Mouse (Mus musculus): ENCODE measurements around the gene Cdk15.

Cdk15 gene

GRCm38 (mm10) chr1:59256751-59257231, at the start of gene Cdk15:
Cdk15 (plus strand) TSS chr1:59256906.
- no peak for DNase-seq

DNA sequence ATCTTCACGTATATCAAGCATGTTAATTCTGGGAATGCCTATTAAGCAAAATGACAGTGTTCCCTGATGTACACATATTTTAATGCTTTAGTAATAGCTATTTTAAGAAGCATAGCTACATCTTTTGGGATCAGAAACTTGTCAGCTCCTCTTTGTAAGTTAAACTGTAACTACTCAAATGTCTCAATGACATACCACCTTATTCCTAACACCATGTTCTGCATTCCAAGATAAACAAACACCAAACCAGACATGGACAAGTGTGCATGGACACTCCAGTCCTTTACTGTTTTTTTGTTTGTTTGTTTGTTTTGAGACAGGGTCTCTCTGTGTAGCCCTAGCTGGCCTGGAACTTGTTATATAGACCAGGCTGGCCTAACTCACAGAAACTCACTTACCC, 48.4 kb upstream of the Cdk15 start:
- DNase-seq: no peak

DNA sequence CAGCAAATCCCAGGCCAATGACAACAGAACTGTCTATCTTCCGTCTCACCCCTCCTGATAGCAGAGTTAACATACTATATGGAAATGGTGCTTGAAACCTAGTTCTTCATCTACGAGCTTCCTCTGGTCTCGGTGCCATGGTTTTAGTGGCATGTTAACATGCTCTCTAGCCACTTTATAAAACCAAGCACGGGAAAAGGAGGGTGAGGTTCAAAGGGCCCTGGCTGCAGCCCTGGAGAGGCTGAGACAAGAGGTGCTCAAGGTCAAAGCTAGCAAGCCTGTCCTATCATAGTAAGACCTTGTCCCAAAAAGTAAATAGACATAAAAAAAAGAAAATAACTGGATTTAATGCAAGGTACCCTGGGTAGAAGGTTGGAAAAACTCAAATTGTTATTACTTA, 45.1 kb upstream of the Cdk15 start:
- DNase-seq: no peak

- no peak for DNase-seq
Measured at GRCm38 (mm10) chr1:59212076-59212779, 44.5 kb upstream of the Cdk15 start.

GRCm38 (mm10) chr1:59212951-59213350, 43.8 kb upstream of the Cdk15 start:
- DNase-seq: no peak

DNA sequence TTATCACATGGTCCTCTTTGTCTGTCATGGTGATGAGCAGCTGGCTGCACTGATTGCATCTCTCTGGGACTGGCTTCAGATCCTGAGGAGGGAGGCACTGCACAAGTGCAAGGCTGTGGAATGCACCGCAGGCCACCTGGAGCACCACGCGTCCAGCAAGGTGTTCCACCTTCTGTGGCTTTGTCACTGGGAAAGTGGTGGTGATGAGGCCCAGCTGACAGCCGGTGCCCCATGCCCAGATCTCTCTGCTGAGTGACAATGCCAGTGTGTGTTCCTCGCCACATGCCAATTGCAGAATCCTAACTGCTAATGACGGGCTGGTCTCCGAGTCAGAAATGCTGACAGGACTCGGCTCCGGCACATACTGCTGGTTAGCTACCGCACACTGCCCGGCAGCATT, 41.3 kb upstream of the Cdk15 start:
- DNase-seq: peak; percentile 96

GRCm38 (mm10) chr1:59220371-59220770, 36.3 kb upstream of the Cdk15 start:
- no peak for DNase-seq

DNA sequence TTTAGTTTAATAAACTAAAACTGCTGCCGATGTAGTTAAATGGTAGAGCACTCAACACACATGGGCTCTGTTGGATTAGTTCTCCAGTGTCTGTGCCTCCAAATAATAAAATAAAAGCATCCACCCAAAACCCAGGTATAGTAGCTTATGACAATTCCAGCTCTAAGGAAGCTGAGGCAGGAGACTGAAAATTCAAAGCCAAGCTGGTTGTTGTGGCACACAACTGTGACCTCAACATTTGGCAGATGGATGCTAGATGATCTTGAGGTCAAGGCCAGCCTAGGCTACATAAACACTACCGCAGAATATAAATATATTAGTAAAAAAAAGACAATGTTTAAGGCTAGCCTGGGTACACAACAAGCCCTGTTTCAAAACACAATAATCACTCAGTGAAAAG, 35.1 kb upstream of the Cdk15 start:
- no peak for DNase-seq

DNA sequence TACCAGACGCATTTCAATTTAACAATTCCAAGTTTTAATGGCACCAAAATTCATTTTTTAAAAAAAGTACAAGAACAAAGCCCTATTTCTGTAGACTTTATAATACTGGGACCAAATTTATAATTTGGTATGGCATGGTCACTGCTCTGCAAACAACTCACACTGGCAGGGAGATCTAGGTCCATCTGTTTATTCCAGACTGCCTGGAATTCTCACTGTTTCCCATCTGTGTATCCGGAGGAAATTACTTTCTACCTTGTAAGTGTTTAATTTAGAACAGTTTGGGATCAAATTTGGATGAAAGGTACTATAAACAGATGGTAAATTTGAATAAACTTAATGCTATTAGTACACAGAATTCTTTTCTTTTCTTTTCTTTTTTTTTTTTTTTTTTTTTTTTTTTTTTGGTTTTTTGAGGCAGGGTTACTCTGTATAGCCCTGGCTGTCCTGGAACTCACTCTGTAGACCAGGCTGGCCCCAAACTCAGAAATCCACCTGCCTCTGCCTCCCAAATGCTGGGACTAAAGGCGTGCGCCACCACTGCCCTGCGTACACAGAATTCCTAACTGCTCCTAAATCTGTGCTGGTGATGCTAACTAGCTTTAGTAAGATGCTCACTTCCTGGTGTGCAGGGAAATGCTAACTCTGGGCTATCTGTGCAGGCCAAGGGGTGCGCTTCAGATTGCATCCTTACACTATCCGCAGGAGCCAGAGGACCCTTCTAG, 34.4 kb upstream of the Cdk15 start:
- peak; percentile 89 for DNase-seq

GRCm38 (mm10) chr1:59228552-59228951, 28.2 kb upstream of the Cdk15 start:
- no peak for DNase-seq

GRCm38 (mm10) chr1:59229187-59229586, 27.5 kb upstream of the Cdk15 start:
- peak; percentile 81 for DNase-seq

DNA sequence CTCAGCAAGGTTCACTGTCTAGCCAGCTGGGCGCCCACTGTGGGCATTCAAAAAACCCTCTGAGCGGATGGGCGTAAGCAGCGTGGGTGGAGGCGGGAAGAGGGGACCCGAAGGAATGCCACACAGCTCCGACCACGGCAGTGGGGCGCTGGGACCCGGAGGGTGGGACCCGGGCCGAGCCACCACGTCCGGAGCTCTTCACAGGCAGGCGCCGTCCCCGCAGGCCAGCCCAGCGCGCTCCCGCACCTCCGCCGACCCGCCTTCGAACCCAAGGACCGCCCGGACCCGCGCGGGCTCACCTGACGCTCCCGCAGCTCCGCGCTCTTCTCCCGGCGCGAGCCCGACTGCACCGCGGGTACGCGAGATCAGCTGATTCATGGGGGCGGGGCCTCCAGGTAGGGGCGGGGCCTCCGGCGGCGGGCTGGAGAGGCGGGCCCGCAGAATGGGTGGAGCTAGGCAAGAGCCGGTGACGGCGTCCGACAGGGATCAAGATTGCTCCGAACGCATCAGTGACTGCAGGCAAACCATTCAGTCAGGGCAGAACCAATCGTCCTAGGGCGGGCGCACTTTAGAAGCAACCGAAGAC, 19.8 kb upstream of the Cdk15 start, which contains the start of gene Als2:
Gene Als2 (minus strand): TSS at position 376 of the 586 bp plus-strand sequence.
- DNase-seq: peak; percentile 97

GRCm38 (mm10) chr1:59237614-59238211, 19.0 kb upstream of the Cdk15 start:
- DNase-seq: peak; percentile 86

DNA sequence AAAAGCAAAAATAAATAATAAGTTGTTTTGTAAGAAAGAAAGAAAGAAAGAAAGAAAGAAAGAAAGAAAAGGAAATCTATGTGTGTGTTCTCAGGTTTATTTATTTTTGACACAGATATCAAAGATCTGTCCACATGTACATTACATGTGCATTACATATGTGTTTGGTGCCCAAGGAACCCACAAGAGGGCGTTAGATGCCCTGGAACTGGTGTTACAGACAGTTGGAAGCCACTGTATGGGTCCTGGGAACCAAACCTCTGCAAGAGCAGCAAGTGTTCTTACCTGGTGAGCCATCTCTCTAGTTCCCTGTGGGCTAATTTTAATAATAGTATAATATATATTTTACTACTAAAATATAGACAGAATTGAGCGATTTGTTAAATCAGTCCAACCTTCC, 12.9 kb upstream of the Cdk15 start:
- no peak for DNase-seq

GRCm38 (mm10) chr1:59247602-59248001, 9.1 kb upstream of the Cdk15 start:
- DNase-seq: peak; percentile 76

DNA sequence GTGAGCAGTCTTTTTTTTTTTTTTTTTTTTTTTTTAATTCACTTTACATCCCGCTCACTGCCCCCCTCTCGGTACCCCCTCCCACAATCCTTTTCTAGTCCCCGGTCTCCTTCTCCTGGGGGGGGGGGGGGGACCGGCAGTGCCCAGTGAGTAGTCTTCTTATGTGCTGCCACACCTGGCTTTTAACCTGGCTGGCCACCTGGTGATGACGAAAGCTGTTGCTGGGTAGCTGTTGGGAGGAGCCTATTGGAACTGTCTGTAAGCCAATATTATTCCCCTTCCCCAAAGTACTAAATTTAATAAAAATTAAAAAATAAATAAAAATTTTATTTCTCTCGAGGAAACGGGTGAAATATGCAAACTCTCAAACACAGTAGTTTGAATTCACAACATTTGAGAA, 3.9 kb upstream of the Cdk15 start:
- peak; percentile 67 for DNase-seq

DNA sequence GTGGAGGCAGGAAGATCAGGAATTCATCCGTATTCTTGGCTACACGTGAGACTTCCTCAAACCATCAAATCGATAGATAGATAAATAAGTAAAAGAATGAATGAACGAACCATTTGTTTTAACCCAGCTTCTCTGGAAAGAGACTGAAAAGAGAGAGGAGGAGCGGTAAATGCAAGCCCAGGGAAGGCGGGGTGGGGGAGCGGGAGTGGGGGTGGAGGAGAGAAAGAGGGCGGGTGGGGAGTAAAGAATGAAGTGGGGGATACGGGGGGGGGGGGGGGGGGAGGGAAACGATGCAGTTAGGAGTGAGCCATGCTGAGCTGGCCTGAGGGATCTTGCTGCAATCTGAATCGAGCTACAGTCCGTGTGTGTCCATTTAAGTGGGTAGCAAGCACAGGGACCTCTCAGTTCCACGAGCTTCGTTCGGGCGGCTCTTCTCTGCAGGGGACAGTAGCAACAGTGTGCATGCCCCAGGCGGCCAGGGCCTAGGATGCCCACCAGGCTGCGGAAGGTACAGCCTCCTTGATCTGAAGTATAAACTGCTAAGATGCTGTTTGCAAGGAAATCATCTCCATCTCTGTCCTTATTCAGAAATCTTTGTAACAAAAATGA, 3.3 kb upstream of the Cdk15 start:
- peak; percentile 30 for DNase-seq

DNA sequence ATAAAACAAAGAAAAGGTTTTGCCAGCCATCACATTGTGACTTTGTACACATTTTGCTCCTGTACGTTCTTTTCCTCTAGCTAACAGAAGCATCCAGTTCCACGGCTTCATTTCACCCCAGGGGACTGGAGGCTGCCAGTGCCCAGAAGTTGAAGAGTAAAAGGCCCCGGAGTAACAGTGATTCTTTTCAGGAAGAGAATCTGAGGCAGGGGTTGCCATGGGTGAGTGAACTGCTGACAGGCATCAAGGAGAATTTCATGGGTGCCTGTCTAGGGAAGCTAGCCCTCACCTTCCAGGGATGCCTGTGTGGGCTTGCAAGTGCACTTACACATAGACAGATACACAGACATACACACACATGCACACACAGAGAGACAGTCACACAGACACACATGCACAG, 1.0 kb downstream of the Cdk15 start:
- DNase-seq: no peak

GRCm38 (mm10) chr1:59268931-59269330, 12.2 kb downstream of the Cdk15 start:
- DNase-seq: no peak

DNA sequence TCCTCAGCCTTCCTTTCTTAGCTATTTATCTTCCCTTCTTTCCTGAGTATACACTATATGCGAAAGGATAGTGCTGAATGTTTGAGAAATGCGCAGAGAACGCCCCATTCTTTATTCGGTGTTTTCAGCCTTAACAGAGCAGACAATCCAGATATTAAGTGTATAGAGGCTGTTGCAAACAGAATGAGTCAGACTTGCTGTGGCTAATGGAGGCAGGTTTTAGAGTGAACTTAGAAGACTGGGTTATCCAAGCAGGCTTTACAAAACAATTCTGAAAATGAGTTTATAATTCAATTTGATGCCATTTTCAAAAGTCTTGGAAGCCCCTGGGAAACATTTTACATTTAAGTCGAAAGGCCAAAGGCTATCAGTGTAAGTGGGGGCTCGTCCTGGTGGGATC, 12.8 kb downstream of the Cdk15 start:
- no peak for DNase-seq

- no peak for DNase-seq
Measured at GRCm38 (mm10) chr1:59269951-59270689, 13.4 kb downstream of the Cdk15 start.

GRCm38 (mm10) chr1:59272189-59272588, 15.5 kb downstream of the Cdk15 start:
- no peak for DNase-seq
